Mouse (Mus musculus) brown adipose tissue, adult 24 weeks (tissue): ENCODE measurements around the gene Cdk19. TPM values are rescaled to one million over a fixed set of nuclear protein-coding genes. Genes with fewer than 3 reads are reported as not detected.

ENCODE experiments used
- H3K27ac ChIP-seq: fragments of 200-500 bp; replicated peaks from 2 replicates; pipeline ENCODE4 v1.5.1; 2012; ENCODE audit warnings: low read depth, mild to moderate bottlenecking, low read length
- H3K4me1 ChIP-seq: fragments of 200-500 bp; 2 replicates; pipeline ENCODE4 v1.6.1; 2012; ENCODE audit warnings: low read length, mixed read lengths; ENCODE audit not compliant: control insufficient read depth, insufficient read depth, insufficient read length
- H3K4me3 ChIP-seq: fragments of 200-500 bp; 2 replicates; pipeline ENCODE4 v1.5.1; 2012; ENCODE audit warnings: low read depth, mild to moderate bottlenecking, low read length, moderate library complexity; ENCODE audit not compliant: insufficient read depth
- polyA plus RNA-seq: library from polyadenylated mRNA; stranded (reverse); fragments of >200 nt; gene quantifications from 2 replicates; pipeline ENCODE4 v1.2.4, GENCODE M21; 2012; ENCODE audit not compliant: missing spikeins, insufficient read depth, insufficient read length

Gene Cdk19
- polyA plus RNA-seq, 1 experiment: 6.8 TPM

DNA sequence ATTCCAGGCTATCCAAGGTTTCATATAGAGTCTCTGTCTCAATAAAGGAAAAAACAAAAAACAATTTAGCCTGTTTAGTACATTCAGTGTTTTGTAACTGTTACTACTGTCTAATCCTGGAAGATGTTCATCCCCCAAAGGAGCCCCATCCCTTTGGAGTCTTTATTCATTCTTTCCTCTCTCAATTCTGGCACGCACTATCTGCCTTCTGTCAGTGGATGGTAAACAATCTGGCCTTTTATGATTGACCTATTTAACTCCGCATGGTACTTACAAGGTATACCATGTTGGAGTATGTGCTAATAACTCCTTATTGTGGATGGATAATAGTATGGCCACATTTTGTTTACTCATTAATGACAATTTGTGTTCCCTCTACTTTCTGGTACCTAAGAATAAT, 26.6 kb downstream of the Cdk19 start:
- Histone ChIP-seq H3K4me3 (no peak overlapping the region), H3K27ac (no peak overlapping the region), H3K4me1 (peaks cover 2% of the 10 kb centered on the region)

DNA sequence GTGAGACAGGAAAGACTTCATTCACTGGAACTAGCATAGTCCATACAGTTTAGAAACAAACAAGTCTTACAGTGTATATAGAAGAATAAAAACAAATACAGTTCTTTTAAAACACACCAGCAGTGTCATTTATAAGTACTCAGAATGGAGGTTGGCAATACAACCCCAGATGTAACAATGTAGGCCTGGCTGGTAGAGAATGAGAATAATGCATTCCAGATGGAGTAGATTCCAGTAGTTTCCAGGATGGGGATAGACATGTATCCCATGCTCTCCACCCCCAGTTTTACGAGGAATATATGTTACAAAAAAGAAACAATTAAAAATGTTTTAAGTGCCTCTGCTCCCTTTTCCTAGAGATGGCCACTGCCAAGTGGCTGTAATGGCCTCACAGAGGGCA, 29.2 kb downstream of the Cdk19 start:
- Histone ChIP-seq H3K4me3 (no peak overlapping the region), H3K27ac (no peak overlapping the region)

DNA sequence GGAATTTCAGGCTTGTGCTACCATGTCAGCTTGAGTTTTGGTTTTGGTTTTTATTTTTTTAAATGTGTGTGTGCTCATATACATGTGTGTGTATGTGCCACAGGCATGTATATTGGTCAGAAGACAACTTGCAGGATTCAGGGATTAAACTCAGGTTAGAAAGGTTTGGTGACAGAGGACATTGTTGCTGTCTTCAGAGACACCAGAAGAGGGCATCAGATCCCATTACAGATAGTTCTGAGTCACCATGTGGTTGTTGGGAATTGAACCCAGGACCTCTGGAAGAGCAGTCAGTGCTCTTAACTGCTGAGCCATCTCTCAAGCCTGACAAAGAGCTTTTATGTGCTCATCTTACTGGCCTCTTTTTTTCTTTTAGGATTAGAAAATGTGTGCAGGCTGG, 30.8 kb downstream of the Cdk19 start:
- Histone ChIP-seq H3K4me1 (no peaks in the 10 kb centered on the region; the same call in 1 of the 2 replicates), H3K4me3 (no peak overlapping the region), H3K27ac (no peak overlapping the region)

More for the DNA sequence above, 29.2 kb downstream of the Cdk19 start:
- H3K4me1 ChIP-seq: peaks cover 2% of the 10 kb centered on the region

DNA sequence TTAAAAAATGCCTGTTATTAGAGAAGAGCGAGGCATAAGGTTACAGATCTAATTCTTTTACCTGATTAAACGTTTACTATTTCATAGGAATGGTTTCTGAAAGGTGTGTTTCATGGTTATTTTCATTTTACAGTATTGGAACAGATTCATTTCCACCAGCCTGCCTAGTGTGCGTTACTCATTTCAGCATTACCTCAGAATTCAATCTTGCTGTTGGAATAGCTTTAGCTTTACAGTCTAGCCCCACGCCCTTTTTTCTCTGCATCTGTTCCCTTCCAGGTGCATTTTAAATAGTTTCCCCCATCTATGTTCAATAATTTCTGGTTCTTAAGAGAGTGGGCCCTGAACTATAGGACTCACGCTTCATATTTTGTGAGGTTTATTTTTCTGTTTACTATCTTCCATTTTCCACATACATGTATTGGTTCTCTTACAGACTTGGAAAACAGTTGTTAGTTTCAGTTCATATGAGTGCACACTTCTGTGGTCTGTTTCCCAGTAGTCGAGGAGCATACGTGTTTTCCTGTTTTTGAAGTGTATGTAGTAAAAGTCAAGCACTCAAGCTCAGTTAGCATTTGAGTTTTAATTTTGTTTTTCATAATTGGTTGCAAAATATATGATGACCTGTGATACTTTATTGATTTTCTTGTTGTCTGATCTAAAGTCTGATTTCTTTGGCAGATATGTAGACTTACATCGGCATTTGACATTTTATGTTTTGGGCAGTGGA, 32.0 kb downstream of the Cdk19 start:
- H3K4me1 ChIP-seq: no peaks in the 10 kb centered on the region; the same call in 1 of the 2 replicates
- no peak overlapping the region for H3K27ac ChIP-seq
- H3K4me3 ChIP-seq: no peak overlapping the region

DNA sequence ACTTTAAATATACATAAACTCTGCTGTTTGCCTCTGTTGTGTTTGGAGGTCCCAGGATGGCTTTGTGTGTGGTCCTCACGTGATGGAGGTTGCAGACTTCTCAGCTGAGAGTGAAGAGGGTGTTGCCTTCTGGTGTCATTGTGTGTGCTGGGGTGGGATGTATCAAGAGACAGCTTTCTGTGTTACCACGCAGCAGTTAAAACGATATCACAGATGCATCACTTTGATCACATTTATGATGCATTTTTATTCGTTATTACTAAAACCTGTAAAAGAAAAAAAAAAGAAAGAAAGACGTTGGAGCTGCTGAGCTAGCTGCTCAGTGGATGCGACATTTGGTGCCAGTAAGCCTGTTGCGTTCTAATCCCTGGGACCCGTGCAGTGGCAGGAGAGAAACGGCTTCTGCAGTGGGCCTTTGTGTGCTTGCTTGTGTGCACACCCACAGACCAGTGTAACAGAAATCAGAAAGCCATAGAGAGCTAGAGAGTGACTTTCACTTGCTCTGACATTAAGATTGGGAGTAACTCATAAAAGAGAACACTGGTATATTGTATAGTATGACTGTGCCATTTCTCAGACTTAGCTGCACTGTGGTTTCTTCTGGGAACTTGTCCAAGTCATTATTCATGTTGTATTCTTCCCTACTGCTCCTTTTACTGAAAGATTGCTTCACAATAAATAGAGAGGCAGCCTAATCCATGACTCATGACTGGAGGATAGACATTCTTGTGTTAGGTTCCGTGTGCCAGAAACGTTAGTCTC, 32.7 kb downstream of the Cdk19 start:
- Histone ChIP-seq H3K27ac (no peak overlapping the region), H3K4me3 (no peak overlapping the region), H3K4me1 (no peaks in the 10 kb centered on the region; the same call in 1 of the 2 replicates)

DNA sequence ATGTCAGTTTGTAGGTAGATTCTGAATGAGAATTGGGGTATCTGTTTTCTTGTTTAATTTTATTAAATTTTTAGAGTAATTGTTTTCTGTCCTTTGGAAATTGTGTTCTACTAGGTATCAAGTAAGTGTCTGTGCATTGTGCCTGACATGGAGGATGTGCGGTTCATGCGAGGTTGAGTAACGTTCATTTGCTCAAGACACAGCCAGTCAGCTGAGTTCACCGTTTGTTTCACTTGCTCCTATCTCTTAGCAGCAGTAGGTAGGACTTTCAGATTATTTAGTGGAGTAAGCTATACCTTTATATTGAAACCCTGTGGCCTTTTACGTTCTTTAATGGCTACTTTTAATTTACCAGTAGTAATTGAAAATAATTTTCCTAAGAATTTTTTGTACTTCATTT, 34.4 kb downstream of the Cdk19 start:
- Histone ChIP-seq H3K4me3 (no peak overlapping the region), H3K4me1 (no peaks in the 10 kb centered on the region; the same call in 1 of the 2 replicates), H3K27ac (no peak overlapping the region)

- Histone ChIP-seq H3K4me1 (no peaks in the 10 kb centered on the region; the same call in 1 of the 2 replicates), H3K4me3 (no peak overlapping the region), H3K27ac (no peak overlapping the region)
These were observed 35.5 kb downstream of the Cdk19 start for GRCm38 (mm10) chr10:40374828-40375227.

DNA sequence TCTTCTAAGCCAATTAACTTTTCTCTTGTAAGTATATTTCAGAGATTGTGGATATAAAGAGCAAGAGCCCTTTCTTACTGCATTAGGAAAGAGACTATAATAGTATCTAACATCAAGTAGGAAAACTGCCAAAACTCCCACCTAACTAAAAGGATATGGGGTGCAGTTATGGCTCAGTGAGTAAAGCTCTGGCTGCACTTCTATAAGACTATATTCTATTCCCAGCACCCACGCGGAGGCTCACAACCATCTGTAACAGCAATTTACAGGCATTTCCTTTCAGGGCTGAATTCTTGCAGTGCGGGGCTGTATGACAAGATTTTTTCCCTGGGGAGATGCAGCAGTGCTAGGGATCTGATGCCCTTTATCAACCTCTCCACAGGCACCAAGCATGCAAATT, 36.9 kb downstream of the Cdk19 start:
- Histone ChIP-seq H3K4me3 (no peak overlapping the region), H3K4me1 (no peaks in the 10 kb centered on the region; the same call in 1 of the 2 replicates), H3K27ac (no peak overlapping the region)

DNA sequence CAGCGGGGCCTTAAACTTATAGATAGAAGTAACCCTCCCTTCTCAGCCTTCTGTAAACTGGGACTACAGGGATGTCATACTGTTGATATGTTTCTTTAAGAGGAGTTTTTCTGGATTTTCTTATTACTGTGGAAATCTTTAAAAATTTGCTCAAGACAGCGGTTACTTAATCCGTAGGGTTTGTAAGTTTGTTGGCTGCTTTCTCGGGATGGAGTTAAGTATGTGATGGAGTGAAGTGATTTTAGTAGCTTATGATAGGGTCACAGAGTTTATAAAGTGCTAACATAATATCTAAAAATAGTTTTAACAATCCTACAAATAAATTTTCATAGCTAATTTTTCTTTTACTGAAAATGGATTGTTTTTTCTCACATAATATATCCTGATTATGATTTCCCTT, 38.9 kb downstream of the Cdk19 start:
- Histone ChIP-seq H3K4me1 (no peaks in the 10 kb centered on the region), H3K4me3 (no peak overlapping the region), H3K27ac (no peak overlapping the region)

GRCm38 (mm10) chr10:40379682-40380081, 40.3 kb downstream of the Cdk19 start:
- no peaks in the 10 kb centered on the region for H3K4me1 ChIP-seq
- no peak overlapping the region for H3K27ac ChIP-seq
- no peak overlapping the region for H3K4me3 ChIP-seq

DNA sequence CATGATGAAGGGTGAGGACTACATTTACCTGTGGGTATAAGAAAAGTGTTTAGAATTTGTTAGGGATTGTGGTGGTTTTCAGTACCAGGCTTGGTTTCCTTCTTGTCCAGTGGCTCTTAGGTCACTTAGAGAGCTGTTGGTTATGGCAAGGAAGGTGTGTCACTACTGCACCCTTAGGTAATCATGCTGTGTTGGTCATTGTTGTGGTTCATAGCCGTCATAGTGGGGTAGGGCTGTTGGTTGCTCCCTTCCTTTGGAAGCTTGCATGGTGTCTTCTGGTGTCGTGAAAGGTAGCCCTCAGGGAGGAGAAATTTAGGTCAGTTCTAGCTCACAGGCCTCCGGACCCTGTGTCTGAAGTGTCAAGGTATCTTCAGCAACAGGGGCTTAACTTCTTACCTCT, 46.0 kb downstream of the Cdk19 start:
- H3K4me3 ChIP-seq: no peak overlapping the region
- H3K27ac ChIP-seq: no peak overlapping the region
- H3K4me1 ChIP-seq: no peaks in the 10 kb centered on the region

- Histone ChIP-seq H3K27ac (no peak overlapping the region), H3K4me1 (no peaks in the 10 kb centered on the region), H3K4me3 (no peak overlapping the region)
These were observed 46.8 kb downstream of the Cdk19 start for GRCm38 (mm10) chr10:40386126-40386525.

GRCm38 (mm10) chr10:40393447-40394143, 54.2 kb downstream of the Cdk19 start:
- H3K4me3 ChIP-seq: no peak overlapping the region
- H3K4me1 ChIP-seq: no peaks in the 10 kb centered on the region
- no peak overlapping the region for H3K27ac ChIP-seq

DNA sequence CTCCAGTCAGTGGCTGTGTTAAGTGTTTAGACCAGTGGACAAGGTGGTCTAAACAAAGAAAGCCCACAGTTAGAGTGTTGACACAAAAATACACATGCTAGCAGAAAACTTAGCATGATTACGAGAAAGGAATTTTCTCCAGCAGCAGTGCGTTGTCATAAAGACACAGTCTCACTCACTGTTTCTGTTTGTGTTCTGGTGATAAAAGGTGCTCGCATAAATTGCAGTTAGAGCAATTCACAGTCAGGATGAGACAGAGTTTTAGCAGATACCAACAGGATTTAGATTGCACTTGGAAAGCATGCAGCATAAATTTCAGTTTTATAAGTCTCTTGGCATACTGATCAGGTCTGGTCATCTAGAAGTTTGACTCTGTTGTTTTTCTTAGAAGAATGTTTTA, 59.5 kb downstream of the Cdk19 start:
- Histone ChIP-seq H3K4me1 (no peaks in the 10 kb centered on the region), H3K27ac (no peak overlapping the region)

GRCm38 (mm10) chr10:40399328-40399727, 60.0 kb downstream of the Cdk19 start:
- Histone ChIP-seq H3K4me1 (no peaks in the 10 kb centered on the region), H3K27ac (no peak overlapping the region), H3K4me3 (no peak overlapping the region)

More for the DNA sequence above, 59.5 kb downstream of the Cdk19 start:
- no peak overlapping the region for H3K4me3 ChIP-seq
